Mouse (Mus musculus) gastrocnemius, adult 18-20 months (tissue): Measurements from ENCODE around the gene Olfr1480. TPM values are rescaled to one million over a fixed set of nuclear protein-coding genes. Genes with fewer than 3 reads are reported as not detected.

Experiments
- DNase-seq: peaks from one replicate; pipeline ENCODE4 v3.0.0; 2021; ENCODE audit warnings: low spot score
- long read RNA-seq, 2 experiments: library from polyadenylated mRNA; stranded (forward); transcript quantifications; one replicate each; pipeline ENCODE4 v2.0.0; 2021
- total RNA-seq, 2 experiments: library from RNA; stranded (reverse); gene quantifications; 2 replicates each; pipeline ENCODE4 v1.2.3; 2021

The Olfr1480 gene
- total RNA-seq = not detected
- long read RNA-seq, experiment 1 = 0 reads
- long read RNA-seq, experiment 2 = 0 reads

DNA sequence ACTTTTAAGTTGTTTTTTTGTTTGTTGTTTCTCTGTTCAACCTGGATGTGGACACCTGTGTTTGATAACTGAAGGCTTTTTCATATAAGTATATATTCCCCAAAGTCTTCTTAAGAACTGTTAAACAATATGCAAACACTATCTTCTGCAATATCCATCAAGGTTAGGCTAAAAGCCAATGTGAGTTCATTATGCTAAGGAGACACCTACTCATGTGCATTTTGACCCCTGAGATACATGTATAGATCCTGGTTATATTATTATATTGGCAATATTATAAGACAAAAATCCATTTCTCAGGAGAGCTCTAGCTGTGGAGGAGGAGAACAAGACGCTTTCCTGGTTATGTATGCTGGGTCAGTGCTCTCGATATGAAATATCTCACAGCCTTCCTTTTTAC is at the start of gene Olfr1480:
TSS of gene Olfr1480 (plus strand) at position 301 of the 400 bp plus-strand sequence.
- no peak for DNase-seq

GRCm38 (mm10) chr19:13480096-13480495 is 47.6 kb upstream of the Olfr1480 start, which contains the start of gene Olfr1475:
TSS of gene Olfr1475 (minus strand) at chr19:13480196.
- no peak for DNase-seq

- no peak for DNase-seq
Observed at GRCm38 (mm10) chr19:13500246-13500645, 27.5 kb upstream of the Olfr1480 start, which contains the start of gene Olfr1477. TSS of gene Olfr1477 (plus strand) at chr19:13500546.

Other genes starting within 250 kb of the Olfr1480 start
- gene Olfr1465, start 212.4 kb upstream of the Olfr1480 start, total RNA-seq = not detected
- gene Olfr1466, start 189.1 kb upstream of the Olfr1480 start, total RNA-seq = not detected
- not detected for gene Olfr1467, start 165.7 kb upstream of the Olfr1480 start, total RNA-seq
- not detected for gene Olfr1469, start 120.1 kb upstream of the Olfr1480 start, total RNA-seq
- not detected for gene Olfr1471, start 84.5 kb upstream of the Olfr1480 start, total RNA-seq
- gene Olfr1472, start 71.8 kb upstream of the Olfr1480 start, total RNA-seq = not detected
- not detected for gene Olfr1474, start 58.3 kb upstream of the Olfr1480 start, total RNA-seq
- not detected for gene Olfr1475, start 47.7 kb upstream of the Olfr1480 start, total RNA-seq
- gene Olfr1477, start 27.4 kb upstream of the Olfr1480 start, total RNA-seq = not detected
- not detected for gene Olfr1484, start 55.6 kb downstream of the Olfr1480 start, total RNA-seq
- not detected for gene Olfr1487, start 89.5 kb downstream of the Olfr1480 start, total RNA-seq
- gene Olfr1489, start 103.7 kb downstream of the Olfr1480 start, total RNA-seq = not detected
- gene Olfr1490, start 123.2 kb downstream of the Olfr1480 start, total RNA-seq = not detected
- gene Olfr1491, start 169.4 kb downstream of the Olfr1480 start, total RNA-seq = not detected
- gene Olfr1493-ps1, start 195.4 kb downstream of the Olfr1480 start, total RNA-seq = not detected
- not detected for gene Olfr1494, start 211.8 kb downstream of the Olfr1480 start, total RNA-seq
- not detected for gene Olfr1495, start 236.7 kb downstream of the Olfr1480 start, total RNA-seq
- not detected for gene Olfr1496, start 250.0 kb downstream of the Olfr1480 start, total RNA-seq